ENCODE assay signal across 34 mouse cellular contexts in the genomic region with DNA sequence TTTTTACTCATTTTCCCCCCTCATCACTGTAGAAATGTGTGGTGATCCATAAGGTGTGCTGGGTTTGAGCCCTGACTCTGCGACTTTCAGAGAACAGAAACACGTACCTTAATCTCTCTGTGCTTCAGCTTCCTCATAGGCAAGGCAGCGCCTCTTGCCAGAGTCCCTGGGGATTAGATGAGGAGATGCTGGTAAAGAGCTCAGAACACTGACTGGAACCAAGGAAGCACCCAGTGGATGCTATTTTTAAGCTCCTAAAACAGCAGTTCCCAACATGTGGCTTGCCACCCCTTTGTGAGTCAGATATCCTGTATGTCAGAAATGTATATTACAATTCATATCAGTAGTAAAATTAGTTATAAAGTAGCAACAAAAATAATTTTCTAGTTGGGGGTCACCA. TPM values are rescaled to one million over a fixed set of nuclear protein-coding genes. Genes with fewer than 3 reads are reported as not detected.
DNase-seq lines count a peak whose midpoint lies in the region; ATAC-seq and TF ChIP-seq lines count a peak whose summit lies in the region.
"Had no signal": no experiment of that assay in that cellular context is flagged by ENCODE, and none has a peak within 500 bp of the region (broad histone marks: within the 10 kb centered on the region; RNA-seq: fewer than 3 reads in every experiment).

No protein-coding gene starts in this region.

- no peaks in the 10 kb centered on the region for H3K79me2 ChIP-seq in C2C12 (ENCODE audit: control insufficient read depth, insufficient read depth)

- no peak overlapping the region for H3K4me2 ChIP-seq in embryonic facial prominence, embryonic 15.5 days (replicated peaks)
- no peak overlapping the region for H3K4me2 ChIP-seq in stomach, postnatal 0 days (replicated peaks; ENCODE audit: low read depth)
- H3K4me2 ChIP-seq: heart, embryonic 15.5 days; hindbrain, embryonic 13.5 days; liver, embryonic 15.5 days; lung, embryonic 14.5 days; midbrain, embryonic 15.5 days had no signal

- peak overlapping the region; percentile 31; the same call in 1 of the 2 replicates for H3K27ac ChIP-seq in embryonic facial prominence, embryonic 15.5 days (replicated peaks)
- H3K27ac ChIP-seq in embryonic facial prominence, embryonic 10.5 days (replicated peaks): no peak overlapping the region
- H3K27ac ChIP-seq in bone marrow macrophage, adult 2 months (ENCODE audit: insufficient read depth, low read depth, low read length): peak overlapping the region; percentile 61; the same call in 1 of the 2 replicates
- peak overlapping the region; percentile 40; the same call in 1 of the 2 replicates for H3K27ac ChIP-seq in stomach, postnatal 0 days (replicated peaks)
- H3K27ac ChIP-seq in hindbrain, embryonic 10.5 days: no peak overlapping the region
- H3K27ac ChIP-seq: heart, embryonic 15.5 days; hindbrain, embryonic 13.5 days; kidney, postnatal 0 days; liver, embryonic 15.5 days; midbrain, embryonic 10.5 days; midbrain, embryonic 15.5 days had no signal

- H3K9ac ChIP-seq in embryonic facial prominence, embryonic 15.5 days: no peak overlapping the region
- H3K9ac ChIP-seq in stomach, postnatal 0 days (ENCODE audit: low read length): no peak overlapping the region
- H3K9ac ChIP-seq: heart, embryonic 15.5 days; liver, embryonic 15.5 days; lung, embryonic 14.5 days; midbrain, embryonic 15.5 days had no signal

- no peak for TF ChIP-seq EP300 in stomach, postnatal 0 days (optimal IDR thresholded peaks at IDR 0.05)

- peaks cover 11% of the 10 kb centered on the region for H3K4me1 ChIP-seq in embryonic facial prominence, embryonic 15.5 days
- peaks cover 13% of the 10 kb centered on the region for H3K4me1 ChIP-seq in embryonic facial prominence, embryonic 10.5 days
- H3K4me1 ChIP-seq in bone marrow macrophage, adult 2 months (ENCODE audit: control insufficient read depth, insufficient read depth, low read length): peaks cover 26% of the 10 kb centered on the region
- H3K4me1 ChIP-seq in stomach, postnatal 0 days (replicated peaks; ENCODE audit: control insufficient read depth, insufficient read depth): 0 out of 2 replicates have a peak, but pooled peaks cover 3% of the 10 kb centered on the region
- H3K4me1 ChIP-seq in hindbrain, embryonic 10.5 days (replicated peaks): peaks cover 11% of the 10 kb centered on the region

- TF ChIP-seq CTCF in C2C12 (IDR thresholded peaks at IDR 0.05; ENCODE audit: control insufficient read depth, insufficient read depth, insufficient read length): no peak
- TF ChIP-seq CTCF in bone marrow macrophage, adult 2 months (IDR thresholded peaks at IDR 0.05; ENCODE audit: low read depth, low read length): no peak
- no peak for TF ChIP-seq CTCF in stomach, postnatal 0 days (IDR thresholded peaks at IDR 0.05; ENCODE audit: low read depth)

- H3K79me3 ChIP-seq in C2C12 (ENCODE audit: low read depth): no peaks in the 10 kb centered on the region

- DNase-seq in embryonic facial prominence, embryonic 10.5 days (ENCODE audit: low spot score): no peak
- DNase-seq in stomach, postnatal 0 days (ENCODE audit: low spot score): no peak
- DNase-seq in hindbrain, embryonic 10.5 days (ENCODE audit: low spot score): no peak
- DNase-seq in left cerebral cortex, postnatal 4 days: no peak
- DNase-seq: adrenal gland, postnatal 10 days; cerebellum, adult 11-12 months; cerebellum, postnatal 10 days; kidney, adult 8-10 months; kidney, postnatal 4 days; liver; lung, embryonic 14.5 days; lung, postnatal 14 days; right cerebral cortex, postnatal 25 days; thymus, adult 2 months; thymus, postnatal 36 days had no signal

- H3K9me3 ChIP-seq in embryonic facial prominence, embryonic 15.5 days (replicated peaks): no peaks in the 10 kb centered on the region
- H3K9me3 ChIP-seq in embryonic facial prominence, embryonic 10.5 days: no peaks in the 10 kb centered on the region
- H3K9me3 ChIP-seq in stomach, postnatal 0 days (ENCODE audit: control insufficient read depth, low read length): no peaks in the 10 kb centered on the region
- no peaks in the 10 kb centered on the region for H3K9me3 ChIP-seq in hindbrain, embryonic 10.5 days
- H3K9me3 ChIP-seq: G1E; heart, embryonic 15.5 days; hindbrain, embryonic 13.5 days; liver, embryonic 15.5 days; midbrain, embryonic 10.5 days; midbrain, embryonic 15.5 days had no signal

- intact Hi-C loops in left cerebral cortex, postnatal 4 days (cut with DNase I): no loop called here

- no peaks in the 10 kb centered on the region for H3K27me3 ChIP-seq in embryonic facial prominence, embryonic 15.5 days
- H3K27me3 ChIP-seq in embryonic facial prominence, embryonic 10.5 days (replicated peaks; ENCODE audit: low read depth, poor library complexity, severe bottlenecking): no peaks in the 10 kb centered on the region
- H3K27me3 ChIP-seq in C2C12 (ENCODE audit: control insufficient read depth, insufficient read depth, insufficient read length): no peaks in the 10 kb centered on the region
- H3K27me3 ChIP-seq in stomach, postnatal 0 days (ENCODE audit: control insufficient read depth, insufficient read depth, low read length): no peaks in the 10 kb centered on the region
- 0 out of 2 replicates have a peak, but pooled peaks cover 3% of the 10 kb centered on the region for H3K27me3 ChIP-seq in hindbrain, embryonic 10.5 days (ENCODE audit: insufficient read depth, poor library complexity, severe bottlenecking)
- H3K27me3 ChIP-seq: heart, embryonic 15.5 days; midbrain, embryonic 15.5 days; Patski had no signal

- no peak overlapping the region for H3K4me3 ChIP-seq in embryonic facial prominence, embryonic 15.5 days (replicated peaks)
- H3K4me3 ChIP-seq in embryonic facial prominence, embryonic 10.5 days: no peak overlapping the region
- no peak overlapping the region for H3K4me3 ChIP-seq in C2C12 (ENCODE audit: insufficient read depth, poor library complexity, severe bottlenecking)
- no peak overlapping the region for H3K4me3 ChIP-seq in bone marrow macrophage, adult 2 months (ENCODE audit: insufficient read depth, low read length)
- H3K4me3 ChIP-seq in stomach, postnatal 0 days (ENCODE audit: low read depth, low read length): no peak overlapping the region
- no peak overlapping the region for H3K4me3 ChIP-seq in hindbrain, embryonic 10.5 days
- H3K4me3 ChIP-seq: heart, embryonic 15.5 days; hindbrain, embryonic 13.5 days; liver, embryonic 15.5 days; midbrain, embryonic 10.5 days; midbrain, embryonic 15.5 days had no signal

- no peak for ATAC-seq in embryonic facial prominence, embryonic 15.5 days (ENCODE audit: insufficient number of reproducible peaks, low FRiP score, low TSS enrichment, low read depth)
- ATAC-seq in stomach, postnatal 0 days (ENCODE audit: low FRiP score, low TSS enrichment): no peak
- ATAC-seq: CD4-positive, CD25-positive, alpha-beta regulatory T cell, adult 4 months; forebrain, embryonic 14.5 days; intestine, embryonic 16.5 days; midbrain, embryonic 15.5 days had no signal

- peak overlapping the region; percentile 40 for H3ac ChIP-seq in C2C12 (ENCODE audit: control insufficient read depth, insufficient read length, low read depth)

- no peak for TF ChIP-seq POLR2A in bone marrow macrophage, adult 2 months (IDR thresholded peaks at IDR 0.05; ENCODE audit: borderline replicate concordance, low read depth, low read length)

- 57% methylated on average over 3 of the region's 3 CpGs for WGBS in embryonic facial prominence, embryonic 15.5 days
- whole genome bisulfite sequencing in embryonic facial prominence, embryonic 10.5 days: 73% methylated on average over 3 of the region's 3 CpGs
- 63% methylated on average over 3 of the region's 3 CpGs for WGBS in stomach, postnatal 0 days
- 74% methylated on average over 3 of the region's 3 CpGs for WGBS in hindbrain, embryonic 10.5 days

- no peaks in the 10 kb centered on the region for H3K36me3 ChIP-seq in embryonic facial prominence, embryonic 15.5 days
- no peaks in the 10 kb centered on the region for H3K36me3 ChIP-seq in embryonic facial prominence, embryonic 10.5 days (replicated peaks)
- H3K36me3 ChIP-seq in C2C12 (ENCODE audit: control insufficient read depth, insufficient read depth): no peaks in the 10 kb centered on the region
- H3K36me3 ChIP-seq in stomach, postnatal 0 days (ENCODE audit: control insufficient read depth, insufficient read depth, low read length): no peaks in the 10 kb centered on the region
- no peaks in the 10 kb centered on the region for H3K36me3 ChIP-seq in hindbrain, embryonic 10.5 days
- H3K36me3 ChIP-seq: G1E; heart, embryonic 15.5 days; hindbrain, embryonic 13.5 days; liver, embryonic 15.5 days; midbrain, embryonic 10.5 days; midbrain, embryonic 15.5 days had no signal

RNA-seq across cellular contexts. Expression of gene Slc29a2, which starts 5.5 kb away (rescaled TPM):
- polyA plus RNA-seq in embryonic facial prominence, embryonic 15.5 days (2015; fragmentation: Nextera tagmentation; extraction: Ambion mirVana): 3.5 and 4.9 TPM in 2 replicates
- polyA plus RNA-seq in embryonic facial prominence, embryonic 10.5 days (2016; fragmentation: Nextera tagmentation; extraction: Ambion mirVana): 7.1 and 8.5 TPM in 2 replicates
- 8.9 TPM for polyA plus RNA-seq in C2C12 (2012; fragmentation: generic; extraction: Trizol)
- 0.91 and 1.2 TPM in 2 replicates for polyA plus RNA-seq in bone marrow macrophage, adult 2 months (2012; ENCODE audit: insufficient read depth, insufficient read length, missing spikeins)
- polyA plus RNA-seq in stomach, postnatal 0 days (2015; fragmentation: Nextera tagmentation; extraction: Ambion mirVana): 1.7 and 1.8 TPM in 2 replicates
- 5.5 and 8.4 TPM in 2 replicates for polyA plus RNA-seq in hindbrain, embryonic 10.5 days (2016; fragmentation: Nextera tagmentation; extraction: Ambion mirVana)
- total RNA-seq in left cerebral cortex, postnatal 4 days (2021): 10 to 100 TPM; 29.5 to 32.1 TPM
- total RNA-seq: neutrophil, adult 5-6 weeks had no signal

RNA-seq across cellular contexts. Expression of gene B4gat1, which starts 20.4 kb away (rescaled TPM):
- 47.2 and 48.4 TPM in 2 replicates for polyA plus RNA-seq in embryonic facial prominence, embryonic 15.5 days (2015; fragmentation: Nextera tagmentation; extraction: Ambion mirVana)
- 34.7 and 36.1 TPM in 2 replicates for polyA plus RNA-seq in embryonic facial prominence, embryonic 10.5 days (2016; fragmentation: Nextera tagmentation; extraction: Ambion mirVana)
- polyA plus RNA-seq in C2C12 (2012; fragmentation: generic; extraction: Trizol): 28.1 TPM
- polyA plus RNA-seq in bone marrow macrophage, adult 2 months (2012; ENCODE audit: insufficient read depth, insufficient read length, missing spikeins): 23.3 and 30.4 TPM in 2 replicates
- polyA plus RNA-seq in stomach, postnatal 0 days (2015; fragmentation: Nextera tagmentation; extraction: Ambion mirVana): 22.3 and 23.6 TPM in 2 replicates
- polyA plus RNA-seq in hindbrain, embryonic 10.5 days (2016; fragmentation: Nextera tagmentation; extraction: Ambion mirVana): 38.8 and 41.6 TPM in 2 replicates
- total RNA-seq in left cerebral cortex, postnatal 4 days (2021): 10 to 100 TPM; 64.1 to 76.4 TPM

RNA-seq across cellular contexts. Expression of gene AC124502.3, which starts 20.5 kb away (rescaled TPM):
- 1.9 and 2.0 TPM in 2 replicates for polyA plus RNA-seq in embryonic facial prominence, embryonic 15.5 days (2015; fragmentation: Nextera tagmentation; extraction: Ambion mirVana)
- polyA plus RNA-seq in embryonic facial prominence, embryonic 10.5 days (2016; fragmentation: Nextera tagmentation; extraction: Ambion mirVana): 3.1 and 4.2 TPM in 2 replicates
- 1.5 TPM for polyA plus RNA-seq in C2C12 (2012; fragmentation: generic; extraction: Trizol)
- polyA plus RNA-seq in bone marrow macrophage, adult 2 months (2012; ENCODE audit: insufficient read depth, insufficient read length, missing spikeins): 1.6 and 2.2 TPM in 2 replicates
- polyA plus RNA-seq in stomach, postnatal 0 days (2015; fragmentation: Nextera tagmentation; extraction: Ambion mirVana): 0.24 and 1.1 TPM in 2 replicates
- polyA plus RNA-seq in hindbrain, embryonic 10.5 days (2016; fragmentation: Nextera tagmentation; extraction: Ambion mirVana): 2.4 and 3.2 TPM in 2 replicates
- 1 to 10 TPM; 5.3 to 5.5 TPM for total RNA-seq in left cerebral cortex, postnatal 4 days (2021)
- total RNA-seq: common myeloid progenitor, adult 5-6 weeks had no signal

RNA-seq across cellular contexts. Expression of gene Brms1, which starts 23.0 kb away (rescaled TPM):
- 42.2 and 48.6 TPM in 2 replicates for polyA plus RNA-seq in embryonic facial prominence, embryonic 15.5 days (2015; fragmentation: Nextera tagmentation; extraction: Ambion mirVana)
- polyA plus RNA-seq in embryonic facial prominence, embryonic 10.5 days (2016; fragmentation: Nextera tagmentation; extraction: Ambion mirVana): 72.6 and 82.4 TPM in 2 replicates
- polyA plus RNA-seq in C2C12 (2012; fragmentation: generic; extraction: Trizol): 55.3 TPM
- polyA plus RNA-seq in bone marrow macrophage, adult 2 months (2012; ENCODE audit: insufficient read depth, insufficient read length, missing spikeins): 58.2 and 63.1 TPM in 2 replicates
- 42.3 and 45.6 TPM in 2 replicates for polyA plus RNA-seq in stomach, postnatal 0 days (2015; fragmentation: Nextera tagmentation; extraction: Ambion mirVana)
- 86.8 and 91.8 TPM in 2 replicates for polyA plus RNA-seq in hindbrain, embryonic 10.5 days (2016; fragmentation: Nextera tagmentation; extraction: Ambion mirVana)
- 10 to 100 TPM; 14.5 to 15.5 TPM for total RNA-seq in left cerebral cortex, postnatal 4 days (2021)

RNA-seq across cellular contexts. Expression of gene Npas4, which starts 28.1 kb away (rescaled TPM):
- polyA plus RNA-seq in embryonic facial prominence, embryonic 15.5 days (2015; fragmentation: Nextera tagmentation; extraction: Ambion mirVana): not detected in 2 replicates
- polyA plus RNA-seq in embryonic facial prominence, embryonic 10.5 days (2016; fragmentation: Nextera tagmentation; extraction: Ambion mirVana): not detected in 2 replicates
- polyA plus RNA-seq in C2C12 (2012; fragmentation: generic; extraction: Trizol): 0.60 TPM
- polyA plus RNA-seq in bone marrow macrophage, adult 2 months (2012; ENCODE audit: insufficient read depth, insufficient read length, missing spikeins): 1.3 and 1.6 TPM in 2 replicates
- polyA plus RNA-seq in stomach, postnatal 0 days (2015; fragmentation: Nextera tagmentation; extraction: Ambion mirVana): 0.08 and 0.12 TPM in 2 replicates
- polyA plus RNA-seq in hindbrain, embryonic 10.5 days (2016; fragmentation: Nextera tagmentation; extraction: Ambion mirVana): not detected in 2 replicates
- 1 to 10 TPM; 5.5 to 6.8 TPM for total RNA-seq in left cerebral cortex, postnatal 4 days (2021)
- total RNA-seq: common myeloid progenitor, adult 5-6 weeks; gastrocnemius, adult 18-20 months; granulocyte monocyte progenitor cell, adult 5-6 weeks; megakaryocyte progenitor cell, adult 5-6 weeks; neutrophil, adult 5-6 weeks had no signal
- polyA plus RNA-seq: G1E; kidney, postnatal 0 days; liver, embryonic 15.5 days; lung, embryonic 14.5 days; midbrain, embryonic 10.5 days had no signal

Comparison
In these comparisons a context has a peak if more than half of its experiments do, and no peak if none do; other contexts are left out.
1. H3K27ac ChIP-seq: peak in embryonic facial prominence, embryonic 15.5 days (single experiment), bone marrow macrophage, adult 2 months (single experiment) and stomach, postnatal 0 days (single experiment); none in embryonic facial prominence, embryonic 10.5 days (single experiment) and hindbrain, embryonic 10.5 days (single experiment).